Mouse (Mus musculus): ENCODE results near the gene Col19a1. TPM values are rescaled to one million over a fixed set of nuclear protein-coding genes. Genes with fewer than 3 reads are reported as not detected.

Gene Col19a1
- polyA plus RNA-seq, 1 experiment from 2014 or later, result 0.56 TPM

GRCm38 (mm10) chr1:24437425-24437824 is 149.8 kb downstream of the Col19a1 start:
- no peaks in the 10 kb centered on the region for H3K4me1 ChIP-seq
- H3K27me3 ChIP-seq (ENCODE audit: low read depth, poor library complexity, severe bottlenecking), result no peaks in the 10 kb centered on the region
- no peaks in the 10 kb centered on the region for H3K36me3 ChIP-seq
- DNase-seq (ENCODE audit: low spot score), result no peak
- no peak overlapping the region for H3K4me3 ChIP-seq
- no peak overlapping the region for H3K27ac ChIP-seq
- H3K9me3 ChIP-seq (replicated peaks), result no peaks in the 10 kb centered on the region

GRCm38 (mm10) chr1:24428306-24428705 is 159.0 kb downstream of the Col19a1 start:
- no peaks in the 10 kb centered on the region for H3K27me3 ChIP-seq (ENCODE audit: low read depth, poor library complexity, severe bottlenecking)
- no peak overlapping the region for H3K4me3 ChIP-seq
- H3K36me3 ChIP-seq, result no peaks in the 10 kb centered on the region
- no peaks in the 10 kb centered on the region for H3K4me1 ChIP-seq
- 94% methylated on average over 5 of the region's 5 CpGs for WGBS
- H3K9me3 ChIP-seq (replicated peaks), result no peaks in the 10 kb centered on the region
- H3K27ac ChIP-seq, result no peak overlapping the region
- no peak for DNase-seq (ENCODE audit: low spot score)

GRCm38 (mm10) chr1:24378125-24378821 is 209.0 kb downstream of the Col19a1 start:
- no peaks in the 10 kb centered on the region for H3K27me3 ChIP-seq (ENCODE audit: low read depth, poor library complexity, severe bottlenecking)
- DNase-seq (ENCODE audit: low spot score), result no peak
- no peak overlapping the region for H3K4me3 ChIP-seq
- 46% methylated on average over 8 of the region's 8 CpGs for WGBS
- H3K27ac ChIP-seq, result no peak overlapping the region
- no peaks in the 10 kb centered on the region for H3K9me3 ChIP-seq (replicated peaks)
- no peaks in the 10 kb centered on the region for H3K36me3 ChIP-seq
- peaks cover 3% of the 10 kb centered on the region; the same call in 1 of the 2 replicates for H3K4me1 ChIP-seq

- Histone ChIP-seq H3K36me3 (no peaks in the 10 kb centered on the region), H3K9me3 (replicated peaks) (no peaks in the 10 kb centered on the region), H3K4me3 (no peak overlapping the region), H3K4me1 (no peaks in the 10 kb centered on the region), H3K27me3 (ENCODE audit: low read depth, poor library complexity, severe bottlenecking) (no peaks in the 10 kb centered on the region), H3K27ac (no peak overlapping the region)
- 26% methylated on average over 2 of the region's 2 CpGs for WGBS
- DNase-seq (ENCODE audit: low spot score), result peak; percentile 53
Measured at GRCm38 (mm10) chr1:24374902-24375301, 212.4 kb downstream of the Col19a1 start.

GRCm38 (mm10) chr1:24373671-24374070 is 213.6 kb downstream of the Col19a1 start:
- H3K27me3 ChIP-seq (ENCODE audit: low read depth, poor library complexity, severe bottlenecking), result no peaks in the 10 kb centered on the region
- no peaks in the 10 kb centered on the region for H3K36me3 ChIP-seq
- WGBS, result 89% methylated on average over 3 of the region's 3 CpGs
- H3K4me1 ChIP-seq, result no peaks in the 10 kb centered on the region
- no peak overlapping the region for H3K4me3 ChIP-seq
- no peaks in the 10 kb centered on the region for H3K9me3 ChIP-seq (replicated peaks)
- H3K27ac ChIP-seq, result no peak overlapping the region
- DNase-seq (ENCODE audit: low spot score), result no peak

- Histone ChIP-seq H3K4me1 (peaks cover 3% of the 10 kb centered on the region; the same call in 1 of the 2 replicates), H3K9me3 (replicated peaks) (no peaks in the 10 kb centered on the region), H3K36me3 (no peaks in the 10 kb centered on the region), H3K27ac (no peak overlapping the region), H3K27me3 (ENCODE audit: low read depth, poor library complexity, severe bottlenecking) (no peaks in the 10 kb centered on the region), H3K4me3 (no peak overlapping the region)
- DNase-seq (ENCODE audit: low spot score), result no peak
- WGBS, result 87% methylated on average over 4 of the region's 4 CpGs
Measured at GRCm38 (mm10) chr1:24372471-24373258, 214.6 kb downstream of the Col19a1 start.

- no peak overlapping the region for H3K4me3 ChIP-seq
- peak; percentile 45 for DNase-seq (ENCODE audit: low spot score)
- 61% methylated on average over 19 of the region's 19 CpGs for WGBS
- H3K4me1 ChIP-seq, result peaks cover 3% of the 10 kb centered on the region; the same call in 1 of the 2 replicates
- no peaks in the 10 kb centered on the region for H3K27me3 ChIP-seq (ENCODE audit: low read depth, poor library complexity, severe bottlenecking)
- no peaks in the 10 kb centered on the region for H3K9me3 ChIP-seq (replicated peaks)
- no peaks in the 10 kb centered on the region for H3K36me3 ChIP-seq
- no peak overlapping the region for H3K27ac ChIP-seq
Measured at GRCm38 (mm10) chr1:24367570-24368517, 219.4 kb downstream of the Col19a1 start.

GRCm38 (mm10) chr1:24364775-24365174 is 222.5 kb downstream of the Col19a1 start:
- H3K9me3 ChIP-seq (replicated peaks), result no peaks in the 10 kb centered on the region
- 88% methylated on average over 7 of the region's 7 CpGs for WGBS

GRCm38 (mm10) chr1:24361990-24362635 is 225.2 kb downstream of the Col19a1 start:
- Histone ChIP-seq H3K9me3 (replicated peaks) (no peaks in the 10 kb centered on the region), H3K27me3 (ENCODE audit: low read depth, poor library complexity, severe bottlenecking) (no peaks in the 10 kb centered on the region), H3K4me3 (no peak overlapping the region), H3K4me1 (no peaks in the 10 kb centered on the region), H3K27ac (no peak overlapping the region), H3K36me3 (no peaks in the 10 kb centered on the region)
- whole genome bisulfite sequencing, result 95% methylated on average over 13 of the region's 13 CpGs
- DNase-seq (ENCODE audit: low spot score), result no peak

More at GRCm38 (mm10) chr1:24364775-24365174, 222.5 kb downstream of the Col19a1 start:
- H3K27me3 ChIP-seq (ENCODE audit: low read depth, poor library complexity, severe bottlenecking), result no peaks in the 10 kb centered on the region
- no peak for DNase-seq (ENCODE audit: low spot score)
- no peak overlapping the region for H3K4me3 ChIP-seq
- H3K36me3 ChIP-seq, result no peaks in the 10 kb centered on the region
- peaks cover 3% of the 10 kb centered on the region; the same call in 1 of the 2 replicates for H3K4me1 ChIP-seq
- no peak overlapping the region for H3K27ac ChIP-seq

GRCm38 (mm10) chr1:24349462-24350217 is 237.6 kb downstream of the Col19a1 start:
- Histone ChIP-seq H3K9me3 (replicated peaks) (no peaks in the 10 kb centered on the region), H3K36me3 (no peaks in the 10 kb centered on the region), H3K4me1 (no peaks in the 10 kb centered on the region), H3K4me3 (no peak overlapping the region), H3K27ac (no peak overlapping the region), H3K27me3 (ENCODE audit: low read depth, poor library complexity, severe bottlenecking) (no peaks in the 10 kb centered on the region)
- WGBS, result 88% methylated on average over 13 of the region's 13 CpGs
- DNase-seq (ENCODE audit: low spot score), result no peak

- 88% methylated on average over 5 of the region's 5 CpGs for WGBS
- H3K4me3 ChIP-seq, result no peak overlapping the region
- no peak for DNase-seq (ENCODE audit: low spot score)
- no peak overlapping the region for H3K27ac ChIP-seq
- H3K36me3 ChIP-seq, result no peaks in the 10 kb centered on the region
- no peaks in the 10 kb centered on the region for H3K9me3 ChIP-seq (replicated peaks)
- H3K4me1 ChIP-seq, result no peaks in the 10 kb centered on the region
- H3K27me3 ChIP-seq (ENCODE audit: low read depth, poor library complexity, severe bottlenecking), result no peaks in the 10 kb centered on the region
Measured at GRCm38 (mm10) chr1:24347621-24348160, 239.6 kb downstream of the Col19a1 start.
